Mouse (Mus musculus): Measurements from ENCODE around the gene Rpain. TPM values are rescaled to one million over a fixed set of nuclear protein-coding genes. Genes with fewer than 3 reads are reported as not detected.
A peak's percentile ranks its signal among the peaks of the same experiment; 100 is the strongest.

Gene Rpain
- polyA plus RNA-seq, 1 experiment: 34.4 TPM

DNA sequence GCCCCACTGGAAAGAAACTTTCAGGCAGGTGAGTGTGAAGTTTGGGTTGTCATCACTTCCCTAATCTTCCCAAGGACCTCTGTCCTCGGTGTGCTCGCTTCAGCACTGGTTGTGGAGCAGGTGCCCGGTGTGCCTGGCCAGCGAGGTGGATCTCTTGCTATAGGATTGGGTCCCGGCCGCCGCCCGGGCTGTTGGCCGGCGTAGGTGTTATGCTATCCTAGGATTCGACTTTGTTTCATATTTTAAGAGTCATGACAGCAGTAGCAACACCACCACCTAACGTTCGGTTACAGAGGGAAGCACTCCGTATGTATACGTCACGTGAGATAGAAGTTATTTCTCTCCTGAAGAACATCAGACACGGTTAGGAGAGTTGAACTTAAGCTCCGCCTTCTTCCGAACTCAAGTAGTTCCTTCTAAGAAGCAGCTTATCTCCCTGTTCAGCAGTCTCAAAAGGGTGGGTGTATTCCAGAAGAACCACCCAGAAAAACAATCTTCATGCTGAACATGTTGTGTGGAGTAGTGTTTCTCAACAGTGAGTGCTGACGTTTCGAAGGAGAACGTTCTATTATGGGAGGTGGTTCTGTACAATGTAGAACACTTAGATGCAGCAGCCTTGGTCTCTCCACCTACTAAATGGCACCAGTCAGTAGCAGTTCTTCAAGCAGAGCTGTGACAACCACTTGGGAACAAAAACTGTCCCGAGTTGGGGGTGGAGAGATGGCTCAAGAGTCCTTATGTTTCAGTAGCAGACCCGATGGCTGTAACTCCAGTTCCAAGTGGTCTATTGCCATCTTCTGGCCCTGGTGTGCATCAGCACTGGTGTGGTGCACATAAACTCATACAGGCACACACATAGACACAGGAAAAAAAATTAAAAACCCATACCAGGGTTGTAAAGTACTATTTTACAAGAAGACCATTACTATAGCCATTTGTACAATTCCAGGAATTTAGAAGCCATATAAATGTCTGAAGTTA is 837 bp downstream of the Rpain start:
- no peak for TF ChIP-seq CTCF (IDR thresholded peaks at IDR 0.05; ENCODE audit: control insufficient read depth, insufficient read depth, insufficient read length)
- TF ChIP-seq USF1 (IDR thresholded peaks at IDR 0.05; ENCODE audit: low read depth): peak; percentile 68
- H3K27me3 ChIP-seq (ENCODE audit: control insufficient read depth, insufficient read depth, insufficient read length): no peaks in the 10 kb centered on the region
- peaks cover 19% of the 10 kb centered on the region for H3K79me3 ChIP-seq (ENCODE audit: low read depth)
- peak overlapping the region; percentile 99 for H3K4me3 ChIP-seq (ENCODE audit: insufficient read depth, poor library complexity, severe bottlenecking)
- H3K36me3 ChIP-seq (ENCODE audit: control insufficient read depth, insufficient read depth): peaks cover 45% of the 10 kb centered on the region
- H3K79me2 ChIP-seq (ENCODE audit: control insufficient read depth, insufficient read depth): peaks cover 39% of the 10 kb centered on the region
- H3ac ChIP-seq (ENCODE audit: control insufficient read depth, insufficient read length, low read depth): peak overlapping the region; percentile 45

DNA sequence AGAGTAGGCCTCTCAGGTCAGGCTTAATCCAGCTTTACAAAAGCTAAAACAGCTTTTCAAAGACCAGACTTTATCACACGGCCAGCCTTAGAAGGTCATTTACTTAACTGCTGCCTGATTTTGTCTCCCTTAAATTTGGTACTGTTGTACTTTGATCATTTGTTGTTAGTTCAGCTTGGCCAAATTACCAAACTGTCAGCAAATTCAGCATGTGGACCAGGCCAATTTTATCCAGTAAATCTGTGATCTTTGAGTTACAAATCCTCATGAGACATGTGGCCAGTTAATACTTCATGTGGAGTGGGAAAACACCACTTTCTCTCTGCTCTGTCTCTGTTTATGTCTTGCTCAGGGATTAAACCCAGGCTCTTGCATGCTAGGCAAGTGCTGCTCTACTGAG is 2.6 kb downstream of the Rpain start:
- H3ac ChIP-seq (ENCODE audit: control insufficient read depth, insufficient read length, low read depth): no peak overlapping the region
- peaks cover 17% of the 10 kb centered on the region for H3K79me3 ChIP-seq (ENCODE audit: low read depth)
- peaks cover 29% of the 10 kb centered on the region for H3K79me2 ChIP-seq (ENCODE audit: control insufficient read depth, insufficient read depth)
- TF ChIP-seq MAX (IDR thresholded peaks at IDR 0.05): no peak
- no peak for TF ChIP-seq FOSL1 (IDR thresholded peaks at IDR 0.05; ENCODE audit: insufficient read depth, low read length, poor library complexity, severe bottlenecking)
- no peak for TF ChIP-seq MYOD1 (IDR thresholded peaks at IDR 0.05; ENCODE audit: control insufficient read depth, insufficient read length, low read depth)
- TF ChIP-seq USF1 (IDR thresholded peaks at IDR 0.05; ENCODE audit: low read depth): no peak
- TF ChIP-seq CEBPB (IDR thresholded peaks at IDR 0.05; ENCODE audit: low read depth): no peak
- TF ChIP-seq CTCF (IDR thresholded peaks at IDR 0.05; ENCODE audit: control insufficient read depth, insufficient read depth, insufficient read length): no peak
- TF ChIP-seq MYOG (IDR thresholded peaks at IDR 0.05; ENCODE audit: control insufficient read depth, extremely low read depth, insufficient read length): no peak
- H3K27me3 ChIP-seq (ENCODE audit: control insufficient read depth, insufficient read depth, insufficient read length): no peaks in the 10 kb centered on the region
- no peak overlapping the region for H3K4me3 ChIP-seq (ENCODE audit: insufficient read depth, poor library complexity, severe bottlenecking)
- peaks cover 53% of the 10 kb centered on the region for H3K36me3 ChIP-seq (ENCODE audit: control insufficient read depth, insufficient read depth)

GRCm38 (mm10) chr11:70973947-70974346 is 3.9 kb downstream of the Rpain start:
- no peak overlapping the region for H3ac ChIP-seq (ENCODE audit: control insufficient read depth, insufficient read length, low read depth)
- TF ChIP-seq MYOD1 (IDR thresholded peaks at IDR 0.05; ENCODE audit: control insufficient read depth, insufficient read length, low read depth) (no peak), USF1 (IDR thresholded peaks at IDR 0.05; ENCODE audit: low read depth) (peak; percentile 68), MAX (IDR thresholded peaks at IDR 0.05) (no peak), FOSL1 (IDR thresholded peaks at IDR 0.05; ENCODE audit: insufficient read depth, low read length, poor library complexity, severe bottlenecking) (no peak)

GRCm38 (mm10) chr11:70975193-70975592 is 5.2 kb downstream of the Rpain start:
- Histone ChIP-seq H3K4me3 (ENCODE audit: insufficient read depth, poor library complexity, severe bottlenecking) (no peak overlapping the region), H3K27me3 (ENCODE audit: control insufficient read depth, insufficient read depth, insufficient read length) (no peaks in the 10 kb centered on the region), H3K79me2 (ENCODE audit: control insufficient read depth, insufficient read depth) (peaks cover 24% of the 10 kb centered on the region), H3ac (ENCODE audit: control insufficient read depth, insufficient read length, low read depth) (no peak overlapping the region), H3K79me3 (ENCODE audit: low read depth) (peaks cover 7% of the 10 kb centered on the region), H3K36me3 (ENCODE audit: control insufficient read depth, insufficient read depth) (peaks cover 76% of the 10 kb centered on the region)
- TF ChIP-seq MYOG (IDR thresholded peaks at IDR 0.05; ENCODE audit: control insufficient read depth, extremely low read depth, insufficient read length): no peak
- TF ChIP-seq MYOD1 (IDR thresholded peaks at IDR 0.05; ENCODE audit: control insufficient read depth, insufficient read length, low read depth): no peak
- no peak for TF ChIP-seq USF1 (IDR thresholded peaks at IDR 0.05; ENCODE audit: low read depth)
- no peak for TF ChIP-seq CTCF (IDR thresholded peaks at IDR 0.05; ENCODE audit: control insufficient read depth, insufficient read depth, insufficient read length)
- no peak for TF ChIP-seq MAX (IDR thresholded peaks at IDR 0.05)
- TF ChIP-seq FOSL1 (IDR thresholded peaks at IDR 0.05; ENCODE audit: insufficient read depth, low read length, poor library complexity, severe bottlenecking): no peak
- TF ChIP-seq CEBPB (IDR thresholded peaks at IDR 0.05; ENCODE audit: low read depth): no peak

More at GRCm38 (mm10) chr11:70973947-70974346, 3.9 kb downstream of the Rpain start:
- Histone ChIP-seq H3K4me3 (ENCODE audit: insufficient read depth, poor library complexity, severe bottlenecking) (no peak overlapping the region), H3K79me3 (ENCODE audit: low read depth) (peaks cover 7% of the 10 kb centered on the region), H3K36me3 (ENCODE audit: control insufficient read depth, insufficient read depth) (peaks cover 64% of the 10 kb centered on the region), H3K27me3 (ENCODE audit: control insufficient read depth, insufficient read depth, insufficient read length) (no peaks in the 10 kb centered on the region), H3K79me2 (ENCODE audit: control insufficient read depth, insufficient read depth) (peaks cover 20% of the 10 kb centered on the region)

DNA sequence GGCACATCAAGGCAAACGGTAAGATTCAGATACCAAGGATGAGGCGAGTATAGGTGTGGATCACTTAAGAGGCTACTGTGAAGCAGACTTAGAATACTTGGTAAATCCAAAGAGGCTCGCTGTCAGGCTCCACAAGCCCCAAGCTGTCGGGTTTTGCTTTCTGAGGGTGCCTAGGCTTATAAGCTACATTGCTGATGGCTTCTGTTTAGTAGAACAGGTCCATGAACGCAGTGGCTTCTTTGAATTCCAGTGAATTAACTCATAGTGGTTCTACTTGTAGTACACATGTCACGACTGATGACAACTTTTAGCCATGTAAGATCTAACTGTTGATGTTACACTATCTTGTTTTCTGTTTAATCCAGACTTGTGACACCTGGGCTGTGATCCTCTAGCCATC is 7.3 kb downstream of the Rpain start:
- TF ChIP-seq FOSL1 (IDR thresholded peaks at IDR 0.05; ENCODE audit: insufficient read depth, low read length, poor library complexity, severe bottlenecking): no peak
- no peak for TF ChIP-seq CEBPB (IDR thresholded peaks at IDR 0.05; ENCODE audit: low read depth)
- no peak for TF ChIP-seq USF1 (IDR thresholded peaks at IDR 0.05; ENCODE audit: low read depth)
- no peak for TF ChIP-seq MAX (IDR thresholded peaks at IDR 0.05)
- no peak for TF ChIP-seq MYOG (IDR thresholded peaks at IDR 0.05; ENCODE audit: control insufficient read depth, extremely low read depth, insufficient read length)
- TF ChIP-seq MYOD1 (IDR thresholded peaks at IDR 0.05; ENCODE audit: control insufficient read depth, insufficient read length, low read depth): no peak
- no peak for TF ChIP-seq CTCF (IDR thresholded peaks at IDR 0.05; ENCODE audit: control insufficient read depth, insufficient read depth, insufficient read length)
- Histone ChIP-seq H3K79me2 (ENCODE audit: control insufficient read depth, insufficient read depth) (peaks cover 38% of the 10 kb centered on the region), H3K27me3 (ENCODE audit: control insufficient read depth, insufficient read depth, insufficient read length) (no peaks in the 10 kb centered on the region), H3K79me3 (ENCODE audit: low read depth) (peaks cover 28% of the 10 kb centered on the region), H3K4me3 (ENCODE audit: insufficient read depth, poor library complexity, severe bottlenecking) (no peak overlapping the region), H3K36me3 (ENCODE audit: control insufficient read depth, insufficient read depth) (peaks cover 86% of the 10 kb centered on the region), H3ac (ENCODE audit: control insufficient read depth, insufficient read length, low read depth) (no peak overlapping the region)

Measured in C2C12 (cell line).